ENCODE assay signal across 15 mouse cellular contexts in genomic region chr10:83088318-83088717, GRCm38 (mm10).
DNase-seq lines count a peak whose midpoint lies in the region; ATAC-seq lines count a peak whose summit lies in the region.
"Had no signal": no experiment of that assay in that cellular context is flagged by ENCODE, and none has a peak within 500 bp of the region (broad histone marks: within the 10 kb centered on the region; RNA-seq: fewer than 3 reads in every experiment).

No protein-coding gene starts in this region.

- H3K9ac ChIP-seq in hindbrain, embryonic 13.5 days, result no peak overlapping the region
- H3K9ac ChIP-seq in hindbrain, embryonic 16.5 days (ENCODE audit: low read depth, low read length), result no peak overlapping the region
- no peak overlapping the region for H3K9ac ChIP-seq in neural tube, embryonic 11.5 days (ENCODE audit: low read length)
- H3K9ac ChIP-seq in midbrain, embryonic 14.5 days (replicated peaks; ENCODE audit: low read length), result no peak overlapping the region
- H3K9ac ChIP-seq: heart, embryonic 12.5 days; hindbrain, embryonic 15.5 days; liver, postnatal 0 days had no signal

- 0 out of 2 replicates have a peak overlapping the region, but pooled peaks have one; percentile 19 for H3K27ac ChIP-seq in hindbrain, embryonic 13.5 days
- no peak overlapping the region for H3K27ac ChIP-seq in hindbrain, embryonic 16.5 days (ENCODE audit: low read depth, low read length)
- 0 out of 2 replicates have a peak overlapping the region, but pooled peaks have one; percentile 27 for H3K27ac ChIP-seq in neural tube, embryonic 11.5 days (ENCODE audit: low read depth, low read length)
- H3K27ac ChIP-seq in midbrain, embryonic 14.5 days (replicated peaks; ENCODE audit: low read depth, low read length), result peak overlapping the region; percentile 28
- H3K27ac ChIP-seq: hindbrain, embryonic 15.5 days had no signal

- H3K4me1 ChIP-seq in hindbrain, embryonic 13.5 days (replicated peaks), result peaks cover 51% of the 10 kb centered on the region
- peaks cover 11% of the 10 kb centered on the region for H3K4me1 ChIP-seq in hindbrain, embryonic 16.5 days (ENCODE audit: control insufficient read depth, insufficient read depth, low read depth, low read length)
- peaks cover 19% of the 10 kb centered on the region for H3K4me1 ChIP-seq in neural tube, embryonic 11.5 days (ENCODE audit: control insufficient read depth, insufficient read depth, low read length)
- peaks cover 18% of the 10 kb centered on the region for H3K4me1 ChIP-seq in midbrain, embryonic 14.5 days (ENCODE audit: control insufficient read depth, insufficient read depth, low read length)

- H3K4me3 ChIP-seq in hindbrain, embryonic 13.5 days, result no peak overlapping the region
- no peak overlapping the region for H3K4me3 ChIP-seq in hindbrain, embryonic 16.5 days (ENCODE audit: low read length)
- no peak overlapping the region for H3K4me3 ChIP-seq in neural tube, embryonic 11.5 days (ENCODE audit: low read depth, low read length)
- H3K4me3 ChIP-seq in midbrain, embryonic 14.5 days (replicated peaks; ENCODE audit: low read depth, low read length), result no peak overlapping the region
- H3K4me3 ChIP-seq: heart, embryonic 12.5 days; hindbrain, embryonic 15.5 days had no signal

- H3K9me3 ChIP-seq in hindbrain, embryonic 13.5 days, result no peaks in the 10 kb centered on the region
- no peaks in the 10 kb centered on the region for H3K9me3 ChIP-seq in hindbrain, embryonic 16.5 days (ENCODE audit: control insufficient read depth, low read length)
- H3K9me3 ChIP-seq in neural tube, embryonic 11.5 days (ENCODE audit: control insufficient read depth, low read length), result no peaks in the 10 kb centered on the region
- H3K9me3 ChIP-seq in midbrain, embryonic 14.5 days (ENCODE audit: control insufficient read depth, low read length), result no peaks in the 10 kb centered on the region
- H3K9me3 ChIP-seq: heart, embryonic 12.5 days; hindbrain, embryonic 15.5 days had no signal

- H3K27me3 ChIP-seq in hindbrain, embryonic 13.5 days, result no peaks in the 10 kb centered on the region
- no peaks in the 10 kb centered on the region for H3K27me3 ChIP-seq in hindbrain, embryonic 16.5 days (replicated peaks; ENCODE audit: control insufficient read depth, insufficient read depth, low read length)
- no peaks in the 10 kb centered on the region for H3K27me3 ChIP-seq in neural tube, embryonic 11.5 days (ENCODE audit: control insufficient read depth, insufficient read depth, low read length)
- H3K27me3 ChIP-seq in midbrain, embryonic 14.5 days (ENCODE audit: control insufficient read depth, insufficient read depth, low read length), result no peaks in the 10 kb centered on the region
- H3K27me3 ChIP-seq: heart, embryonic 12.5 days; hindbrain, embryonic 15.5 days had no signal

- DNase-seq in neural tube, embryonic 11.5 days (ENCODE audit: low spot score), result no peak
- no peak for DNase-seq in neural tube, embryonic 10.5 days (ENCODE audit: extremely low spot score, low spot score)
- no peak for DNase-seq in midbrain, embryonic 14.5 days
- DNase-seq in adrenal gland, adult 2 months, result no peak
- DNase-seq in adrenal gland, adult (ENCODE audit: inconsistent age in 2 of 2, low spot score in 1 of 2), result no peak
- DNase-seq: adrenal gland, adult 8-10 months; cerebellum, adult 18-20 months; kidney, adult 11 months; liver, postnatal 0 days; right cerebral cortex, postnatal 4 days had no signal

- no peak for ATAC-seq in hindbrain, embryonic 13.5 days (ENCODE audit: low FRiP score)
- ATAC-seq in hindbrain, embryonic 16.5 days, result no peak
- ATAC-seq in neural tube, embryonic 11.5 days (ENCODE audit: insufficient read depth, low FRiP score, low TSS enrichment), result no peak
- ATAC-seq in midbrain, embryonic 14.5 days (ENCODE audit: low FRiP score, low TSS enrichment), result no peak
- ATAC-seq: forebrain, embryonic 16.5 days; liver, postnatal 0 days had no signal

- no peak overlapping the region for H3K4me2 ChIP-seq in hindbrain, embryonic 13.5 days
- no peak overlapping the region for H3K4me2 ChIP-seq in hindbrain, embryonic 16.5 days (ENCODE audit: low read length)
- H3K4me2 ChIP-seq in neural tube, embryonic 11.5 days (ENCODE audit: low read depth), result no peak overlapping the region
- no peak overlapping the region for H3K4me2 ChIP-seq in midbrain, embryonic 14.5 days (ENCODE audit: low read length)
- H3K4me2 ChIP-seq: heart, embryonic 12.5 days; hindbrain, embryonic 15.5 days had no signal

- 52% methylated on average over 7 of the region's 7 CpGs for WGBS in hindbrain, embryonic 13.5 days
- WGBS in hindbrain, embryonic 16.5 days, result 56% methylated on average over 7 of the region's 7 CpGs
- 39% methylated on average over 7 of the region's 7 CpGs for WGBS in neural tube, embryonic 11.5 days
- 70% methylated on average over 7 of the region's 7 CpGs for WGBS in midbrain, embryonic 14.5 days

- H3K36me3 ChIP-seq in hindbrain, embryonic 13.5 days, result no peaks in the 10 kb centered on the region
- H3K36me3 ChIP-seq in hindbrain, embryonic 16.5 days (ENCODE audit: control insufficient read depth, insufficient read depth, low read length), result no peaks in the 10 kb centered on the region
- no peaks in the 10 kb centered on the region for H3K36me3 ChIP-seq in neural tube, embryonic 11.5 days (ENCODE audit: control insufficient read depth, insufficient read depth, low read length)
- H3K36me3 ChIP-seq in midbrain, embryonic 14.5 days (ENCODE audit: control insufficient read depth, insufficient read depth, low read length), result no peaks in the 10 kb centered on the region
- H3K36me3 ChIP-seq: heart, embryonic 12.5 days; hindbrain, embryonic 15.5 days had no signal
